ENCODE assay signal across 9 mouse cellular contexts in genomic region chr4:142095513-142096241, GRCm38 (mm10). TPM values are rescaled to one million over a fixed set of nuclear protein-coding genes. Genes with fewer than 3 reads are reported as not detected.
DNase-seq lines count a peak whose midpoint lies in the region; ATAC-seq lines count a peak whose summit lies in the region.
"Had no signal": no experiment of that assay in that cellular context is flagged by ENCODE, and none has a peak within 500 bp of the region (broad histone marks: within the 10 kb centered on the region; RNA-seq: fewer than 3 reads in every experiment).

No protein-coding gene starts in this region.

- ATAC-seq in midbrain, embryonic 14.5 days (ENCODE audit: low FRiP score, low TSS enrichment), result 0 out of 2 replicates have a peak, but pooled peaks have one; percentile 24
- no peak for ATAC-seq in midbrain, embryonic 15.5 days (replicated peaks)
- ATAC-seq in megakaryocyte-erythroid progenitor cell, adult 5-6 weeks (replicated peaks; ENCODE audit: low FRiP score, low TSS enrichment, poor library complexity, severe bottlenecking), result no peak

- no peak overlapping the region for H3K4me3 ChIP-seq in midbrain, embryonic 14.5 days (replicated peaks; ENCODE audit: low read depth, low read length)
- no peak overlapping the region for H3K4me3 ChIP-seq in midbrain, embryonic 15.5 days
- H3K4me3 ChIP-seq: heart, embryonic 15.5 days had no signal

- no peaks in the 10 kb centered on the region for H3K9me3 ChIP-seq in midbrain, embryonic 14.5 days (ENCODE audit: control insufficient read depth, low read length)
- no peaks in the 10 kb centered on the region for H3K9me3 ChIP-seq in midbrain, embryonic 15.5 days
- H3K9me3 ChIP-seq: heart, embryonic 15.5 days had no signal

- no peak overlapping the region for H3K27ac ChIP-seq in midbrain, embryonic 14.5 days (replicated peaks; ENCODE audit: low read depth, low read length)
- no peak overlapping the region for H3K27ac ChIP-seq in midbrain, embryonic 15.5 days
- H3K27ac ChIP-seq: heart, embryonic 15.5 days had no signal

- no peak overlapping the region for H3K4me2 ChIP-seq in midbrain, embryonic 14.5 days (ENCODE audit: low read length)
- no peak overlapping the region for H3K4me2 ChIP-seq in midbrain, embryonic 15.5 days
- H3K4me2 ChIP-seq: heart, embryonic 15.5 days had no signal

- H3K9ac ChIP-seq in midbrain, embryonic 14.5 days (replicated peaks; ENCODE audit: low read length), result no peak overlapping the region
- no peak overlapping the region for H3K9ac ChIP-seq in midbrain, embryonic 15.5 days
- H3K9ac ChIP-seq: heart, embryonic 15.5 days had no signal

- H3K36me3 ChIP-seq in midbrain, embryonic 14.5 days (ENCODE audit: control insufficient read depth, insufficient read depth, low read length), result no peaks in the 10 kb centered on the region
- no peaks in the 10 kb centered on the region for H3K36me3 ChIP-seq in midbrain, embryonic 15.5 days (replicated peaks)
- H3K36me3 ChIP-seq: heart, embryonic 15.5 days had no signal

- DNase-seq in midbrain, embryonic 14.5 days, result peak; percentile 53
- DNase-seq in cerebellum, postnatal 10 days, result peak; percentile 97 to 98
- peak; percentile 78 for DNase-seq in heart, adult 8-10 months (ENCODE audit: low spot score)
- peak; percentile 82 to 90 for DNase-seq in kidney, postnatal 25 days
- peak; percentile 75 for DNase-seq in urinary bladder, postnatal 14 days (ENCODE audit: low spot score)
- DNase-seq in frontal cortex, postnatal 10 days (ENCODE audit: low spot score in 2 of 2), result no peak

- no peaks in the 10 kb centered on the region for H3K4me1 ChIP-seq in midbrain, embryonic 14.5 days (ENCODE audit: control insufficient read depth, insufficient read depth, low read length)
- no peaks in the 10 kb centered on the region for H3K4me1 ChIP-seq in midbrain, embryonic 15.5 days

- 72% methylated on average over 15 of the region's 15 CpGs for WGBS in midbrain, embryonic 14.5 days
- WGBS in midbrain, embryonic 15.5 days, result 54% methylated on average over 15 of the region's 15 CpGs

- no peaks in the 10 kb centered on the region for H3K27me3 ChIP-seq in midbrain, embryonic 14.5 days (ENCODE audit: control insufficient read depth, insufficient read depth, low read length)
- no peaks in the 10 kb centered on the region for H3K27me3 ChIP-seq in midbrain, embryonic 15.5 days (replicated peaks)
- H3K27me3 ChIP-seq: heart, embryonic 15.5 days had no signal

RNA-seq across cellular contexts. Expression of gene Tmem51, which starts 11.6 kb away (rescaled TPM):
- polyA plus RNA-seq in midbrain, embryonic 14.5 days (2014; fragmentation: Nextera tagmentation; extraction: Ambion mirVana), result 4.8 and 7.2 TPM in 2 replicates
- polyA plus RNA-seq in midbrain, embryonic 15.5 days (2015; fragmentation: Nextera tagmentation; extraction: Ambion mirVana), result 8.1 and 8.5 TPM in 2 replicates
- 1 to 10 TPM; 4.4 to 5.4 (median 4.7) TPM for total RNA-seq in heart, adult 8-10 months (2022)
- total RNA-seq in megakaryocyte-erythroid progenitor cell, adult 5-6 weeks (2014; fragmentation: Nextera tagmentation), result 0.42 TPM in 1 of 2 replicates, not detected in the other
- total RNA-seq in megakaryocyte-erythroid progenitor cell, adult 5-6 weeks (2017), result not detected in 2 replicates

Comparison
In these comparisons a context has a peak if more than half of its experiments do, and no peak if none do; other contexts are left out.
1. DNase-seq: peak in midbrain, embryonic 14.5 days (single experiment), cerebellum, postnatal 10 days (2 of 2), heart, adult 8-10 months (single experiment), kidney, postnatal 25 days (2 of 2) and urinary bladder, postnatal 14 days (single experiment); none in frontal cortex, postnatal 10 days (0 of 2).